Mouse (Mus musculus) lung, postnatal 0 days (tissue): ENCODE results near the gene 2510002D24Rik. TPM values are rescaled to one million over a fixed set of nuclear protein-coding genes. Genes with fewer than 3 reads are reported as not detected.

ENCODE experiments used
- ATAC-seq: fragments of 200-750 bp; cut with Nextera tagmentation; 2 replicates; pipeline ENCODE4 v1.8.0; 2017; ENCODE audit warnings: moderate library complexity
- DNase-seq: peaks from one replicate; pipeline ENCODE4 v3.0.0-alpha.2; 2016; ENCODE audit warnings: low spot score
- H3K27ac ChIP-seq: fragments of 300-500 bp; sonication (generic); 2 replicates; pipeline ENCODE4 v1.5.1; 2014; ENCODE audit warnings: antibody characterized with exemption, mild to moderate bottlenecking, low read length, mixed read lengths
- H3K27me3 ChIP-seq: fragments of 300-500 bp; sonication (generic); replicated peaks from 2 replicates; pipeline ENCODE4 v1.6.1; 2014; ENCODE audit warnings: low read length, mixed read lengths; ENCODE audit not compliant: insufficient read depth
- H3K36me3 ChIP-seq: fragments of 300-500 bp; sonication (generic); 2 replicates; pipeline ENCODE4 v1.6.1; 2014; ENCODE audit warnings: low read length, mixed read lengths; ENCODE audit not compliant: insufficient read depth
- H3K4me1 ChIP-seq: fragments of 300-500 bp; sonication (generic); 2 replicates; pipeline ENCODE4 v1.6.1; 2014; ENCODE audit warnings: antibody characterized with exemption, low read depth, low read length, mixed read lengths; ENCODE audit not compliant: insufficient read depth
- H3K4me2 ChIP-seq: fragments of 300-500 bp; sonication (generic); replicated peaks from 2 replicates; pipeline ENCODE4 v1.6.1; 2014; ENCODE audit warnings: low read depth, mild to moderate bottlenecking, low read length, moderate library complexity, mixed read lengths
- H3K4me3 ChIP-seq: fragments of 300-500 bp; sonication (generic); 2 replicates; pipeline ENCODE4 v1.5.1; 2014; ENCODE audit warnings: low read depth, low read length
- H3K9ac ChIP-seq: fragments of 300-500 bp; sonication (generic); replicated peaks from 2 replicates; pipeline ENCODE4 v1.6.1; 2014; ENCODE audit warnings: low read depth, mild to moderate bottlenecking
- H3K9me3 ChIP-seq: fragments of 300-500 bp; sonication (generic); 2 replicates; pipeline ENCODE4 v1.6.1; 2016; ENCODE audit warnings: low read length, mixed read lengths
- CTCF ChIP-seq: IDR thresholded peaks from 2 replicates; pipeline ENCODE4 v1.5.1; 2016; ENCODE audit warnings: antibody characterized with exemption, mild to moderate bottlenecking
- EP300 ChIP-seq: IDR thresholded peaks from 2 replicates; pipeline ENCODE4 v1.6.1; 2016; ENCODE audit warnings: antibody characterized with exemption, mild to moderate bottlenecking, control low read depth
- WGBS: fragments of 180-500 bp; shearing (Covaris S2); extraction: QIAGEN DNeasy Blood & Tissue Kit; methylation state at CpG from one replicate; pipeline ENCODE4 v1.1.7; 2014; 5-methylcytosine and 5-hydroxymethylcytosine counted together
- polyA plus RNA-seq: library from polyadenylated mRNA; unstranded; fragments of >200 nt; fragmentation: Nextera tagmentation; extraction: Ambion mirVana; gene quantifications from 2 replicates; pipeline ENCODE4 v1.2.1, GENCODE M21; 2015

Gene 2510002D24Rik
- polyA plus RNA-seq, 1 experiment from 2014 or later: 23.7 TPM

- ATAC-seq (no peak), DNase-seq (no peak)
- no peaks in the 10 kb centered on the region for H3K9me3 ChIP-seq
- H3K4me2 ChIP-seq: no peak overlapping the region
- H3K27ac ChIP-seq: no peak overlapping the region
- TF ChIP-seq EP300: no peak
- TF ChIP-seq CTCF: no peak
- H3K9ac ChIP-seq: no peak overlapping the region
- H3K4me3 ChIP-seq: no peak overlapping the region
- H3K4me1 ChIP-seq: no peaks in the 10 kb centered on the region
- 75% methylated on average over 1 of the region's 1 CpGs for WGBS
- H3K27me3 ChIP-seq: no peaks in the 10 kb centered on the region
- peaks cover 73% of the 10 kb centered on the region for H3K36me3 ChIP-seq
These were observed 14.0 kb upstream of the 2510002D24Rik start for GRCm38 (mm10) chr16:18822356-18822755.

DNA sequence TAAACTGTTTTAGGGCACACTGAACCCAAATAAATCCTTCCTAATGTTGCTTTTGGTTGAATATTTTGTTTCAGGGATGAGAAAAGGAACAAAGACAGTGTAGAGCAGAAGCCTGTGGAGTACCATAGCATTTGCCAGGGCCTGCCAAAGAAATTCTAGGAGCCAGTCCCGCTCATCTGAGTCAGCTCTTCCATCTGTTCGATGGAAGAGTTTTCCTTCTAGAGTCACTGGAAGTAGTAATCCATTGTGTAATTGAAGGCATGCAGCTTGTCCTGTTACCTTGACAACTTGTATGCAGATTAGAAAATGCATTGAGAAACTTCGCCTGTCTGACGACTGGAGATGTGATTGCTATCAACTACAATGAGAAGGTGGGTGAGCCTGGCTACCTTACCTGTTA is 13.5 kb upstream of the 2510002D24Rik start:
- TF ChIP-seq CTCF (no peak), EP300 (no peak)
- WGBS: 77% methylated on average over 4 of the region's 4 CpGs
- H3K9ac ChIP-seq: no peak overlapping the region
- H3K36me3 ChIP-seq: peaks cover 70% of the 10 kb centered on the region
- no peak for ATAC-seq
- no peaks in the 10 kb centered on the region for H3K4me1 ChIP-seq
- no peak overlapping the region for H3K27ac ChIP-seq
- no peak for DNase-seq
- no peaks in the 10 kb centered on the region for H3K27me3 ChIP-seq
- no peak overlapping the region for H3K4me2 ChIP-seq
- no peak overlapping the region for H3K4me3 ChIP-seq
- no peaks in the 10 kb centered on the region for H3K9me3 ChIP-seq

DNA sequence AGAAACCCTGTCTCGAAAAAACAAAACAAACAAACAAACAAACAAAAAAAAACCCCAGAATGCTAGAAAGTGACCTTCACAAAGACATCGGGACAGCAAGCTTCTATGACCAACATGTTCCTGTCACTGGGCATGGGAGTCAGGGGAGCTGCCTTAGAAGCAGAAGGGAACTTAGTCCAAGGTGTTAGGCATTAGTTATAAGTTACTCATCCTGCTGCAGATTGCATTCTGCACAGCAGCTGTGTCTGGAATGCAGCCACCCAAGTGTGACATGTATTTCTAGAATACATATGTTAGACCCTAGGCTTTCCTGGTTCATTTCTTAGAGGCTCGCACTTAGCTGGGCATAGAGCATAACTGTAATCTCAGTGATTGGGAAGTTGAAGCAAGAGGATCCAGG is 7.7 kb upstream of the 2510002D24Rik start:
- no peak for ATAC-seq
- H3K9ac ChIP-seq: no peak overlapping the region
- no peak overlapping the region for H3K4me3 ChIP-seq
- no peak for DNase-seq
- H3K27me3 ChIP-seq: no peaks in the 10 kb centered on the region
- H3K36me3 ChIP-seq: peaks cover 55% of the 10 kb centered on the region
- no peaks in the 10 kb centered on the region for H3K9me3 ChIP-seq
- no peak overlapping the region for H3K27ac ChIP-seq
- TF ChIP-seq CTCF (no peak), EP300 (no peak)
- no peak overlapping the region for H3K4me2 ChIP-seq
- H3K4me1 ChIP-seq: no peaks in the 10 kb centered on the region
- 87% methylated on average over 3 of the region's 3 CpGs for WGBS

DNA sequence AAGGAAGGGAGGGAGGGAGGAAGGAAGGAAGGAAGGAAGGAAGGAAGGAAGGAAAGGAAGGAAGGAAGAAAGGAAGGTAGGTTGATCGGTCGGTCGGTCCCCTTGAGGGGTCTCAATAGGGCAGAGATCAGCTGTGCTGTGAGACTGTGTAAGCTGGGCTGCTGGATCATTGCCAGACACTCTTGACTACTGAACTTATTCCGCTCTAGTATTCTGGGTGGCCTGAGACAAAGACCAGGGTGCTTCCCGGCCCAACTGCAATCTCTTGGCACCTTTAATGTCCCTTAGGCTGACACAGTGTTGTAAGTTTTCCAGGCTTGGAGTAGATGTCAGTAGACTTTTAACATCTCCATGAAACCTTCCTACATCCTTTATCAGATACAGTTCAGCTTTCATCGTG is 7.3 kb upstream of the 2510002D24Rik start:
- no peak for DNase-seq
- H3K9ac ChIP-seq: no peak overlapping the region
- no peak overlapping the region for H3K27ac ChIP-seq
- no peak overlapping the region for H3K4me3 ChIP-seq
- WGBS: 72% methylated on average over 6 of the region's 6 CpGs
- peaks cover 52% of the 10 kb centered on the region for H3K36me3 ChIP-seq
- no peaks in the 10 kb centered on the region for H3K27me3 ChIP-seq
- no peak for TF ChIP-seq CTCF
- no peak for TF ChIP-seq EP300
- H3K4me2 ChIP-seq: no peak overlapping the region
- no peak for ATAC-seq
- H3K9me3 ChIP-seq: no peaks in the 10 kb centered on the region
- no peaks in the 10 kb centered on the region for H3K4me1 ChIP-seq

DNA sequence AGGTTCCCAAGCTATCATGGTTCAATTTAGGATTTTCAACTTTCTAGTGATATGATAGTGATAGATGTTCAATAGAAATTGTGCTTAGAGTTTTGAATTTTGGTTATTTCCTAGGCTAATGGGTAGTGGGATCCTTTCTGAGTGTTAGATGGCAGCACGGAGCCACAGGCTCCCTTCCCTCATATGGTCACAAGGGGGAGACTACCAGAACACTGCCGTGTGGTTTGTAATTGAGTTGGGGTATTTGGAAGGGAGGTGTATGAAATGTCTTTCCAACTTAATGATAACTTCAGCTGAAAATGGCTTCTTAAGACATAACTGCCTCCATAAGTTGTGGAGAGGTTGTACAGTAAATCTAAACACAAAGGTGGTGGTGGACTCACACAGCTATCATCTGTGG is 2.9 kb upstream of the 2510002D24Rik start:
- peaks cover 21% of the 10 kb centered on the region for H3K36me3 ChIP-seq
- H3K27me3 ChIP-seq: no peaks in the 10 kb centered on the region
- no peak overlapping the region for H3K9ac ChIP-seq
- H3K4me2 ChIP-seq: no peak overlapping the region
- WGBS: 67% methylated on average over 2 of the region's 2 CpGs
- H3K9me3 ChIP-seq: no peaks in the 10 kb centered on the region
- no peaks in the 10 kb centered on the region for H3K4me1 ChIP-seq
- no peak overlapping the region for H3K4me3 ChIP-seq
- no peak for ATAC-seq
- no peak for DNase-seq
- TF ChIP-seq CTCF: no peak
- TF ChIP-seq EP300: no peak
- H3K27ac ChIP-seq: no peak overlapping the region

- Histone ChIP-seq H3K9me3 (no peaks in the 10 kb centered on the region), H3K4me2 (peak overlapping the region; percentile 79), H3K4me3 (peak overlapping the region; percentile 82), H3K36me3 (peaks cover 6% of the 10 kb centered on the region; the same call in 1 of the 2 replicates), H3K9ac (no peak overlapping the region; the same call in 1 of the 2 replicates), H3K4me1 (no peaks in the 10 kb centered on the region), H3K27me3 (no peaks in the 10 kb centered on the region), H3K27ac (0 out of 2 replicates have a peak overlapping the region, but pooled peaks have one; percentile 86)
- TF ChIP-seq EP300 (no peak), CTCF (no peak)
- ATAC-seq: peak; percentile 70
- DNase-seq: no peak
- WGBS: 17% methylated on average over 3 of the region's 3 CpGs
These were observed 308 bp upstream of the 2510002D24Rik start for GRCm38 (mm10) chr16:18836073-18836467.

DNA sequence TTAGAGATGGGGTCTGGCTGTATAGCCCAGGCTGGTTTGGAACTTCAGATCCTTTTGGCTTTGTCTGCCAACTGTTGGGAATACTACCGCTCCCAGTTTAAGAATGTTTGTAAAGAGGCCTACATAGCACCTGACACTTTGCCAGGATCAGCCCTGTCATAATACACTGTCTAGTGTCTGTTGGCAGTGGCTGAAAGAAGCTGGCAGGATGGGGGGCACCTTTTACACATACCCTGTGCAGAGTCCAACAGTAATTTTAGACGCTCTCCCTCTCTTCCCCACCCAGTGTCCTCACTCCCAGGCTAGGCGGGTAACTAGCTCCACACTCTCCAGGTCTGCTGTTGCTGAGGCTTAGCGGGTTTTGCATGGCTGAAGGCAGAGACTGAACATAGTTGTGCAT is 2.0 kb downstream of the 2510002D24Rik start:
- ATAC-seq: no peak
- Histone ChIP-seq H3K27ac (no peak overlapping the region), H3K27me3 (no peaks in the 10 kb centered on the region), H3K9ac (no peak overlapping the region), H3K36me3 (no peaks in the 10 kb centered on the region; the same call in 1 of the 2 replicates), H3K9me3 (no peaks in the 10 kb centered on the region), H3K4me1 (no peaks in the 10 kb centered on the region), H3K4me2 (no peak overlapping the region), H3K4me3 (no peak overlapping the region)
- TF ChIP-seq EP300 (no peak), CTCF (no peak)
- DNase-seq: no peak
- WGBS: 91% methylated on average over 4 of the region's 4 CpGs
